Mouse (Mus musculus) cerebellum, adult 8-10 months (tissue): Measurements from ENCODE around the gene Tcf15.

ENCODE experiments used
- DNase-seq: peaks from one replicate; pipeline ENCODE4 v3.0.0; 2022

Tcf15 gene

DNA sequence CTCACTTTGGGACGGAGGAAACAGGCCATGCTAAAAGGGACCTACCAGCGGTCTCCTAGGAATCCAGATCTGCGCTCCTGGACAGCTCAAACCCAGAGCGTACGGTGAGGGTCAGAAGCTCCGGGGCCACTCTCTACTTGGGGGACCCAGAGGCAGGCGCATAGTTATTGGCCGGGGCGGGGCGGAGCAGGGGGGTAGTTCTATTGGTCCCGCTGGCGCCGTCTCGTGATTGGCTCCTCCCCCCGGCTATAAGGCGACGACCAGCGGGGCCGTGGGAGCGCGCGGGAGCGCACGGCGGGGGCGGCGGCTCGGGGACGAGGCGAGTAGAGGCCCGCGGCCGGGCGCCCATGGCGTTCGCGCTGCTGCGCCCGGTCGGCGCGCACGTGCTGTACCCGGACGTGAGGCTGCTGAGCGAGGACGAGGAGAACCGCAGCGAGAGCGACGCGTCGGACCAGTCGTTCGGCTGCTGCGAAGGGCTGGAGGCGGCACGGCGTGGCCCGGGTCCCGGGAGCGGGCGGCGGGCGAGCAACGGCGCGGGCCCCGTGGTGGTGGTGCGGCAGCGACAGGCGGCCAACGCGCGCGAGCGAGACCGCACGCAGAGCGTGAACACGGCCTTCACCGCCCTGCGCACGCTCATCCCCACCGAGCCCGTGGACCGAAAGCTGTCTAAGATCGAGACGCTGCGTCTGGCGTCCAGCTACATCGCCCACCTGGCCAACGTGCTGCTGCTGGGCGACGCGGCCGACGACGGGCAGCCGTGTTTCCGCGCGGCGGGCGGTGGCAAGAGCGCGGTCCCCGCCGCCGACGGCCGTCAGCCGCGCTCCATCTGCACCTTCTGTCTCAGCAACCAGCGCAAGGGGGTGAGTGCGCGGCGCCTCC lies at the start of gene Tcf15:
Gene Tcf15, plus strand, starts transcription at position 283 of the 879 bp plus-strand sequence.
- no peak for DNase-seq

DNA sequence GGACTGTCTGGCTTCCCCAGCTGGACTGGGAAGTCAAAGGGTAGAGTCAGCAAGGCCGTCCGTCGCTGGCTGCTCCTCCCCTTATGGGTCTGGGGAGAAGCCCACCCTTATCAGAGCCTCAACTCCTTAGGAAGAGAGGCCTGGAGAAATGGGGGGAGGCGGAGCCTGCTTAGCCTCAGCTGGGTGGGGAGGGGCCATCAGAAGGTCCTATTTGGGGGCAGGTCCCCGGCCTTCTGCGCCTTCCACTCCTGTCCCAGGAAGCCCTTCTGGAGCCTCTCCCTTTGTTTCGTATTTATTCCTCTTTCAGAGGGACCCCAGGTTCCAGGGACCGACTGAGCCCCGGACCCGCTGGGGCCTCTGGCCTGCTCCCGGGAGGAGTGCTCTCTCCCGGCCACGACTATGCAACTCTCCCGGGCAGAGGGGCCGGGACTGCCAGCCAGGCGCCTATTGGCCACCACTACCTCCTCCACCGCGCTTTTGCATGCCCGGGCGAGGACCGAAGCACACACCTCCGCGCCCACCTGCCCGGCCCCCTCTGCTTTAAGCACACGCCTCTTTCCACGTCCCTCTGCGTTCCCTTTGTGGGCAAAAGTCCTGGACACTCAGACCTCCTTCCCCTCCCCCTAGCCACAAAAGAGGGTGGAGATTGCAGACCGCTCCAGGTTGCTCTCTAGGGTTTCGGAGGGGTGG lies 48.4 kb upstream of the Tcf15 start:
- DNase-seq = no peak

DNA sequence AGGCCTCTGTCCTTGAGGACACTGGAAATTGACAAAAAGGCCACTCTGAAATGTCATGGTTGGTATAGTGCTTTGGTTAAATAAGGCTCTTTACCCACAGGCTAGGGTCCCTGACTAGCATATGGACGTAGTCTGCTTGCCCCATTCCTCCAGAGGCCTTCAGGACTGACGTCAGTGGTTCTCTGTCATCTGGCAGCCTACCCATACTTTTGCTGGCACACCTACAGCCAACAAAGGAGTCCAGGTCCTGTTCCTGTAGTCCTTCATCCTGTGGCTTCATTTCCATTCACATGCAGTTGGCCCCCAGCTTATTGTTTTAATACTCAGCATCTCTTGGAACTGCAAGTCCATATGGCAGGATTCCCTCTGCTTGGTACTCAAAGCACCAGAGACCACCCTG lies 46.4 kb upstream of the Tcf15 start:
- DNase-seq = no peak

DNA sequence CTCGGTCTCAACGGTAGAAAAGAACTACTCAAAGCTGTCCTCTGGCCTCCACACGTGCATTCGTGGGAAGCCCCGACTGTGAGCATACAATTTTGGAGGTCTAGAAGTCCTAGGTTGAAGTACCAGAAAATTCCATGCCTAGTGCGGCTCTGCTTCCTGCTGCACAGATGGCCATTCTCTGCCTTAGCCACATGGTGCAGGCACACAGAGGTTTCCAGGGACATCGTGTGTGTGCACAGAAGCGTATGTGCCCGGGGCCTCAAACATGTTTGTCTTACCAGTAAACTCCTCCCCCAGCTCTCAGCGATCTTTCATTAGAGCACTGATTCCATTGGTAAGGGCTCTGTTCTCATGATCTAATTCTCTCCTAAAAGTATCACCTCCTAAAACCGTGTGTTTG lies 45.4 kb upstream of the Tcf15 start:
- DNase-seq = no peak

DNA sequence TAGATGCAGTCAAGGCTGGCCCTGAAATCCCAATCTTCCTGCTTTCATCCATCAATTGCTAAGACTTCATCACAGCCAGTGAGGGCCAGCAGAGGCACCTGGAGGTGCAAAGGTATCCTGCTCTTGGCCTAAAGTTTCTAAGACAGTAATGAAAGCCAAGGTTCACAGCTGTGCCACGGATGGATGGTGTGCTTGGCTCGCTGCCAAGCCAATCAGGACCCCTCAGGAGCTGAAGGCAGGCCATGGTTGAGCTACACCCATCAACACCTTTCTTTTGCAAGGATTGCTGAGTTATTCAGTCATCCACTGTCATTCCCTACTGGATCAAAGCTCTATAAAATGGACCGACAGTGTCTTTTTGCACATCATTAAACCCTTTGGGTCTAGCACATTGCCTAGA lies 43.8 kb upstream of the Tcf15 start:
- no peak for DNase-seq

DNA sequence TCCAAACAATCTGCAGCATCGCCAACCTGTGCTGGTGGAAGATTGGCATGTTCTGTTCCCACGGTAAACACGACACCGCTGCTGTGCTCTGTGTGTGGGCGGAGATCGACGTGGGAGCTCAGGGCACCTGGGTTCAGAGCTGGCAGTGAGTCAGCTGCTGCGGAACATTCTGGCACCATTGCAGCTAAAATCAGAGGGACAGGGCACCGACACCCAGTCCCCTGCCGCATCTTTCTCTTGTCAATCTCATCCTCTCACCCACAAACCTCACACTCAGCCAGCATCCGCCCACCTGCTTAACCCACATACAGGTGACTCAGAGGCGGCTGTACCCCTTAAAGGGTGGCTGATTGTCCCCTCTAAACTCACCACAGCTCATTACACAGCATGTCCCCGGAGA lies 41.6 kb upstream of the Tcf15 start:
- peak; percentile 21 for DNase-seq

GRCm38 (mm10) chr2:152102369-152102768 lies 41.0 kb upstream of the Tcf15 start:
- DNase-seq = peak; percentile 22

GRCm38 (mm10) chr2:152104711-152105317 lies 38.5 kb upstream of the Tcf15 start:
- no peak for DNase-seq

DNA sequence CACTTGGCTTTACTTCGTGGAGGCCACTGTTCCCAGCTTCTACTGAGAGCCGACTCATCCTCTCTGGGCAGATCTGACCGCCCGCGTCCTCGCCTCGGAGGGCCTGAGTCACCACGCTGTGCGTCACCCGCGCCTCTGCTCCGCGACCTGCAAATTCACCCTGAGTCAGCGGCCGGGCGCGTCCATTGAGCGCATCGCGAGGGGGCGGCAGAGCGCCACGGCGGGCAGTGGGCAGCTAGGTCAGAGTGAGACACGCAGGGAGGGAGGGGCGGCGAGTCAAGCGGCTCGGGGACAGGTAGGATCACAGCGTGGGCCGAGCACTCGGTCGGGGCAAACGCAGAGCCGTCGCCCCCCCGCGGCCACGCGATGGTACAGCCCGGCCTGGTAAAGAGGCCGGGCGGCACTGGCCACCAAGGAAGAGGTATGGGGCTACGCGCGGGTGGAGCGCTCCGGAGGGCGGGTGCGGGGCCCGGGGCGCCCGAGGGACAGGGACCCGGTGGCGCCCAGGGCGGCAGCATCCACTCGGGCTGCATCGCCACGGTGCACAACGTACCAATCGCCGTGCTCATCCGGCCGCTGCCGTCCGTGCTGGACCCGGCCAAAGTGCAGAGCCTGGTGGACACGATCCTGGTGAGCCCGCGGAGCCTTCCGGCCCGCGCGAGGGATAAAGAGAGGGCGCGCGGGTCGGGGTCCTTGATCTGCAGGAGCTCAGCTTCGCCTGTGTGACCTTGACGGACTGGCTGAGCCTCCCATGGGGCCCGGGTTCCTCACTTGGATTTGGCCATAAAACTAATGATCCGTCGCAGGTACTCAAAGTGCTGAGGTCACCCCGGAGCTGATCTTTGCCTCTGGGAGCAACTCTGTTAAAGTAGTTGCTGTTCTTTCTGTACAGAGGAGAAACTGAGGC lies 37.8 kb upstream of the Tcf15 start, which contains the start of gene Srxn1:
Gene Srxn1, plus strand, starts transcription at position 199 of the 907 bp plus-strand sequence.
- DNase-seq = peak; percentile 94

DNA sequence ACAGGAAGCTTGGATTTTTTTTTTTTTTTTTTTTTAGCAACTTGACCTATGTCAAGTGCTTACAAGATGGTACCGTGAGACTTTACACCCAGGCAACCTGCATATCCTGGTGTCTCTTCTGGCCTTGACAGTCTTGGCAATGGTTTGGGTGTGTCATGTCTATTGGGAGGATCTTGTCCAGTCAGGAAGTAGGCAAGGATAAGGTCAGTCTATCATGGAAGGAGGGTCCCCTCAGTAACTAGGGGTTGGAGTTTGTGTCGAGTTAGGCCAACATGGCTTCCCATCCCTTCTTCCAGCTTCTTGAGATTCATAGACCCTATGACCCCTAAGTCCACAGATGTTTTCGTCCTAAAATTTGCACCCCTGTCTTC lies 37.2 kb upstream of the Tcf15 start:
- no peak for DNase-seq

DNA sequence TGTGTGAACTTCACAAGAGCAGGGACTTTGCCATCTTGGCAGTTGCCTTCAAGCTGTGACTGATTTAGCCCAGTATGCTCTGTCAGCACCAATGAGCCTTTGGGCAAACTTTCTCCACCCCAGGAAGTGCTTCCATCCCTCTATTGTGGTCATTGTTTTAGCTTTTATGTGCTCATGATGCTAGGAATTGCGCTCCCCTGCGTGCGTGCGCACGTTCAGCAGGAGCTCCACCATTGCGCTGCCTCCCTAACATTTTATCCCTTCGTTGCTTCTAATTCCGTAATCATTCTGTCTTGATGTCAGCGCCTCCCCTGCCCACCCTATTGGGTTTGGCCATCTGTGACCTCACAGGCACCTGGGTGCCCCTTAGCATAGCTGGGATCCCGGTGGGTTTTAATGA lies 36.8 kb upstream of the Tcf15 start:
- DNase-seq = no peak

DNA sequence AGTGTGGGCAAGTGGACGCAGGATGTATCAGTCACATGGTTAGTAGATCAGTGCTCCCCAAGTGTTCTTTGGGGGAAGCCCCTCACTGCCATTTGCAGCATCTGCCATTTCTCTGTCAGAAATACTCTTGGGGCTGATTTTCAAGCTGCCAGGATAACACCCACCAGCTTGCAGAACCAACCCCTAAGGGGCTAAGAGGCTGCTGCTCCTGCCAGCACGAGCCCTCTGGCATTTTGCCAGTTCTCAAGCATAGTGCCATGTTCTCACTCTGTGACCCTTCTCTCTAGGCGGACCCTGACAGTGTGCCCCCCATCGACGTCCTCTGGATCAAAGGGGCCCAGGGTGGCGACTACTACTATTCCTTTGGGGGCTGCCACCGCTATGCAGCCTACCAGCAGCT lies 34.7 kb upstream of the Tcf15 start:
- DNase-seq = no peak

GRCm38 (mm10) chr2:152109386-152109785 lies 34.0 kb upstream of the Tcf15 start:
- DNase-seq = no peak

DNA sequence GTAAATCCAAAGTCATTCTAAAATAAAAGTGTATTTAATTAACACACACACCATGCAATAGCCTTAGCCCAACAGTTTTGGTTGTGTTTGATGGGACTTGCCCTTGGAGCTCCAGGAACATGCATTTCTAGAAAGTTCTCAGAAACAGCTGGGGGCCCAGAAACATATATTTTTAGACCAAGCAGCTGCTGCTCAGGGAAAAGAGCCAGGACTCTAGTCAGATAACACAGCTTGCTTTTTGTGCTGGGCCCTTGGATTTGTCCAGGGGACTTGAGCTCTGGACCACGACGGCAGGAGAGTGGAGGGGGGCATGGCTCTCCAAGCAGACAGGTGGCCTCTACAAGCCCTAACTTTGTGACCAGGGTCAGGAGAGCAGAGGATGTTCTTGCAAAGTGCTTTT lies 32.0 kb upstream of the Tcf15 start:
- no peak for DNase-seq

DNA sequence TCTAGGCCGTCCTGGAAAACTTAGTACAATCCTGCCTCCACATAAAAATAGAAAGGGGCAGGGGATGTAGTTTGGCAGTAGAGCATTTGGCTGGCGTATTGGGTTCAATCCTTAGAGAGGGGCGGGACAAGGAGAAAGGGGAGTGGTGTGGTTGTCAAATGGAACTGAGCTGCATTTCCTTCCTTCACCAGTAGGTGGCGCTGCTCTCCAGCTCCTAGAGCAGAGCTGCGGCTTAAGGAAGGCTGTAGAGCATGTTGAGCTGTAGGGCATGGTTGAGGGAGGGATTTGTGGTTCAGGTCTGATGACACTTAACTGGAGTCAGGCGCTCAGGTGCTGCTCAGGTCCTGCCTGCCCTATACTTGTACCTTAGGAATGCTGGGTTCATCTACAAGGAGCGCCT lies 31.4 kb upstream of the Tcf15 start:
- DNase-seq = peak; percentile 90

DNA sequence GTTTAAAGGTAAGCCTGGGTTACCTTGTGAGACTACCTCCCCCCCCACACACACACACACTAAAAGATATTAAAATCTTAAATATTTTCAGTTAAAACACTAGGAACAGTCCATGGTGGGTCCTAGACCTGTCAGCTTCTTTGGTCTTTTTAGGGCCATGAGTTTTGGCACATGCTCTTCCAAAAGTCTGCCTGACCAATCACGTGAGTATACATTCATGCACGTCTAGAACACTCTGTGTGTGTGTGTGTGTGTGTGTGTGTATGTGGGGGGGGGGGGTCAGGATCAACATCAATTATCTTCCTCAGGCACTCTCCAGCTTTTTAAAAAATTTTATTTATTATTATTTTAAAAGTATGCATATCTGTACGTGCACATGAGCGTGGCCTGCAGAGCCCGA lies 30.9 kb upstream of the Tcf15 start:
- DNase-seq = no peak

- DNase-seq = no peak
Observed at GRCm38 (mm10) chr2:152112970-152113369, 30.4 kb upstream of the Tcf15 start.

DNA sequence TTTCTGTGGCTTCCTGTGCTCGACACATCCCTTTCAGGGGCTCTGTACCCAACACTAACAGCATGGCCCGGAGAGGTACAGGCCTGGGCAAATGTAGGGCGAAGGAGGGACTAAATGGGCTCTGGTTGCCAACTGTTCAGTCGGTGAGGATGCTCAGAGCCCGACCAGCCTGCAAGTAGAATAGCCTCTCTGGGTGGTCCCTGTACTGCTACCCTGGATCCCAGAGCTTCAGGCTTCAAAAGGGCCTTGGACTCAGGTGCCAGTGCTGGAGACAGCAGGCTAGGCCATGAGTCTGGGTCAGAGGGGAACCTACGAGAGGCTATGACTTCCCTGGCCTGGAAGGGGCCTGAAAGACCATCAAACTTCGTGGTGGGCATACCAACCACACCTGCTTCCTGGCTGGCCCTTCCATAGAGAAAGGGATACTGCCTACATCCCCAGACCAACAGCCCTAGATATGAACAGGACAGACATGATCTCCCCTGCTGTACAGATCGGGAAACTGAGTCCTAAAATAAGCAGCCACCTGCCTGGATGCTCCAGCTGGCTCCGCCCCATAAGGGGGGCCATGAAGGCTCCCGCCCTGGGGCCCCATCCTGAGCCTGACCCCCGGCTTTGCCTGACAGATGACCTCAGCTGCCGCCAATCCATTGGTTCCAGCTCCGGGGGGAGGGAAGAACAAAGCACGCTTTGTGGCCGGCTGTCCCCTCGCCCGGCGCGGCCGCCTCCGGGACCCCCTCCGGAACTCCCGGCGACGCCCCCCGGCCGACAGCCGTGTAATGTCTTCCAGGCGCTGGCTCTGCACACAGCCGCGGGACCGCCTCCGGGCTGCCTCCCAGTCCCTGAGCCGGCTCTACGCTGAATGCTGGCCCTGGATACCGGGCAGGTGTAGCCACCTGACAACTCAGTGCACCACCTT lies 29.0 kb upstream of the Tcf15 start:
- no peak for DNase-seq

DNA sequence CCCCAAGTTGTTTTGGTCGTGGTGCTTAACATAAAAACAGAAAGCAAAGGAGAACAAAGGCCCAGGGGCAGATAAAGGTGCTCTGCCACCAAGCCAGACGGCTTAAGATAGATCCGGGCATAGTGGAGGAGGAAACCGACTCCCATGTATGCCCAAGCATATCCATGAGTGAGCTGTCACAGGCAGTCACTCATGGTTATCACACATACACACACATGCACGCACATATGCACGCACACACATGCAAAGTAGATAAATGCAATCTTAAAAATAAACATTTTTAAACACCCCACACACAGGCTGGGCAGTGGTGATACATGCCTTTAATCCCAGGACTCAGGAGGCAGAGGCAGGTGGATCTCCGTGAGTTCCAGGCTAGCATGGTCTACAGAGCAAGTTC lies 25.7 kb upstream of the Tcf15 start:
- no peak for DNase-seq

DNA sequence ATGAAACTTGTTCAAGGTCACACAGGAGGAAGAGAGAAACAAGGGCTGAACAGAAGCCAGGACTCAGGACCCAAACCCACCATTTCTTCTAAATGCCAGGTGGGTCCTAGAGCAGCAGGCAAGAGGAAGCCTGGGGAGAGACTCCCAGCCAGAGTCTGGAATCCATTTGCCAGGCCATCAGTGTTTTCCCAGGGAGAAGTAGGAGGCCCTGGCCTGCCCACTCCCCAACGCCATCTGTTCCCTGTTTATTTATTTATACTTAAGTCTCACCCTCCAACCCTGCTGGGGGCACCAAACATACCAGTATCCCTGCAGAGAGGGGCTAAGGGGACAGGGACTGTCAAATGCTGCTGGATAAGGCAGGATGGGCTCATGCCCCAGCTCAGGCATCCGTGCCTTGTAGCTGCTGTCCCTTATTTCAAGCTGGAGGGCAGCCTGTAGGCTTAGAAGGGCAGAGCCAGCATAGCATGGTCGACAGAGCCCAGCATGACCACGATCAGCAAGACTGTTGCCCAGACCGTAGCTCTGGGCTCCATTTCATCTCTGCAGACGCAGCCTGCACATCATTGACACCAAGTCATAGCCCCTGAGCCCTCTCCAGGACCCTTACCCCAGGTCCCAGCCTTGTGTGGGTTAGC lies 24.0 kb upstream of the Tcf15 start:
- no peak for DNase-seq

DNA sequence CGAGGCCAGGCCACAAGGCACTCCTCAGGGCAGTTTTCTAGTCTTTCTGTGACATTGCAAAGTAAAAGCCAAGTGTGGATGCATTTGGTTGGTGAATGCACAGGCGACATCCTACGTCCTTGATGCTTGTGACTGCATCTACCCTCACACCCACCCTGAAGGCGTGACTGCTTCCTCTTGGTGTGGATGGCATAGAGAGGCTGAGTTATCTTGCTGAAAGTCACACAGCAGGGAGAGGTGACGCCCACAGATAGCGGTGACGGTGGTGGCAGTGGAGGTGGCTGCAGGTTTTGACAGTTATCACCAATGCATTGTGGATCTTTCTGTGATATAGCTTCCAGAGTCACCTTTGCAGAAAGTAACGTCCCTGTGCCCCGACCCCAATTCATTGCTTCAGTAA lies 20.5 kb upstream of the Tcf15 start:
- DNase-seq = no peak
